11 mouse cellular contexts compared by ENCODE assay signal in the genomic region with DNA sequence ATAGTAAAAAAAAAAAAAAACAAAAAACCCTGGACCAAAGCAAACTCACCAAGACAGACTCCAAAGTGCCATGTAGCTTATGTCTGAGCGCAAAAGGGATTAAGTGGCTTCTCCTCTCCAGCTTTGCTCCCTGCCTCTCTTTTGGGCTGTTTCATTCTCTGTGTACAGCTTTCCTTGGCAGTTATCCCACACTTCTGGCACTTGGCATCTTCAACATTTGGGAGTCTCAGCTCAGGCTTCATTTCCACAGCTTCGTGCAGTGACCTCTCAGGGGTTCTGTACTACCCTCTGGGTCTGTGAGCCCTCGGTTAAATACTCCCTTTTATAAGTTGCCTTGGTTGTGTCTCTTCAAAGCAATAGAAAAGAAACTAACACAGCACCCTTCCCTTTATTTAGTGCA. TPM values are rescaled to one million over a fixed set of nuclear protein-coding genes. Genes with fewer than 3 reads are reported as not detected.
A peak's percentile ranks its signal among the peaks of the same experiment; 100 is the strongest.
DNase-seq lines count a peak whose midpoint lies in the region; ATAC-seq lines count a peak whose summit lies in the region.
"Had no signal": no experiment of that assay in that cellular context is flagged by ENCODE, and none has a peak within 500 bp of the region (broad histone marks: within the 10 kb centered on the region; RNA-seq: fewer than 3 reads in every experiment).

No protein-coding gene starts in this region.

- peaks cover 4% of the 10 kb centered on the region; the same call in 1 of the 2 replicates for H3K4me1 ChIP-seq in hindbrain, embryonic 16.5 days (ENCODE audit: control insufficient read depth, insufficient read depth, low read depth, low read length)
- H3K4me1 ChIP-seq in hindbrain, embryonic 12.5 days: no peaks in the 10 kb centered on the region
- no peaks in the 10 kb centered on the region for H3K4me1 ChIP-seq in neural tube, embryonic 15.5 days
- H3K4me1 ChIP-seq: hindbrain, embryonic 15.5 days had no signal

- H3K27me3 ChIP-seq in hindbrain, embryonic 16.5 days (replicated peaks; ENCODE audit: control insufficient read depth, insufficient read depth, low read length): no peaks in the 10 kb centered on the region
- no peaks in the 10 kb centered on the region for H3K27me3 ChIP-seq in hindbrain, embryonic 12.5 days
- no peaks in the 10 kb centered on the region for H3K27me3 ChIP-seq in neural tube, embryonic 15.5 days (replicated peaks)
- H3K27me3 ChIP-seq: hindbrain, embryonic 15.5 days; liver, embryonic 15.5 days had no signal

- H3K36me3 ChIP-seq in hindbrain, embryonic 16.5 days (ENCODE audit: control insufficient read depth, insufficient read depth, low read length): peaks cover 8% of the 10 kb centered on the region; the same call in 1 of the 2 replicates
- peaks cover 19% of the 10 kb centered on the region for H3K36me3 ChIP-seq in hindbrain, embryonic 12.5 days
- peaks cover 17% of the 10 kb centered on the region for H3K36me3 ChIP-seq in neural tube, embryonic 15.5 days

- 55% methylated on average over 3 of the region's 3 CpGs for WGBS in hindbrain, embryonic 16.5 days
- WGBS in hindbrain, embryonic 12.5 days: 88% methylated on average over 3 of the region's 3 CpGs
- 70% methylated on average over 3 of the region's 3 CpGs for WGBS in neural tube, embryonic 15.5 days

- no peak overlapping the region for H3K4me2 ChIP-seq in hindbrain, embryonic 16.5 days (ENCODE audit: low read length)
- no peak overlapping the region for H3K4me2 ChIP-seq in hindbrain, embryonic 12.5 days (replicated peaks)
- H3K4me2 ChIP-seq in neural tube, embryonic 15.5 days: no peak overlapping the region
- H3K4me2 ChIP-seq: hindbrain, embryonic 15.5 days; liver, embryonic 15.5 days had no signal

- peak; percentile 2 for DNase-seq in adrenal gland, postnatal 25 days
- DNase-seq in cerebellum, postnatal 14 days: peak; percentile 63 to 76
- DNase-seq in layer of hippocampus, adult 11-12 months (ENCODE audit: low spot score): peak; percentile 33
- DNase-seq in ovary, adult 18-20 months (ENCODE audit: low spot score): no peak
- no peak for DNase-seq in testis, postnatal 10 days (ENCODE audit: low spot score)
- DNase-seq: thymus, postnatal 14 days had no signal

- peak; percentile 67; the same call in 1 of the 2 replicates for ATAC-seq in hindbrain, embryonic 16.5 days
- no peak for ATAC-seq in hindbrain, embryonic 12.5 days (ENCODE audit: low FRiP score)
- ATAC-seq in neural tube, embryonic 15.5 days (ENCODE audit: low FRiP score): no peak

- no peak overlapping the region for H3K9ac ChIP-seq in hindbrain, embryonic 16.5 days (ENCODE audit: low read depth, low read length)
- H3K9ac ChIP-seq in hindbrain, embryonic 12.5 days: no peak overlapping the region
- H3K9ac ChIP-seq in neural tube, embryonic 15.5 days (replicated peaks): no peak overlapping the region
- H3K9ac ChIP-seq: hindbrain, embryonic 15.5 days; liver, embryonic 15.5 days had no signal

- H3K9me3 ChIP-seq in hindbrain, embryonic 16.5 days (ENCODE audit: control insufficient read depth, low read length): no peaks in the 10 kb centered on the region
- H3K9me3 ChIP-seq in hindbrain, embryonic 12.5 days (replicated peaks): no peaks in the 10 kb centered on the region
- H3K9me3 ChIP-seq in neural tube, embryonic 15.5 days (replicated peaks): no peaks in the 10 kb centered on the region
- H3K9me3 ChIP-seq: hindbrain, embryonic 15.5 days; liver, embryonic 15.5 days had no signal

- no peak overlapping the region for H3K4me3 ChIP-seq in hindbrain, embryonic 16.5 days (ENCODE audit: low read length)
- no peak overlapping the region for H3K4me3 ChIP-seq in hindbrain, embryonic 12.5 days
- no peak overlapping the region for H3K4me3 ChIP-seq in neural tube, embryonic 15.5 days (replicated peaks)
- H3K4me3 ChIP-seq: hindbrain, embryonic 15.5 days; liver, embryonic 15.5 days had no signal

- H3K27ac ChIP-seq in hindbrain, embryonic 16.5 days (ENCODE audit: low read depth, low read length): no peak overlapping the region
- H3K27ac ChIP-seq in hindbrain, embryonic 12.5 days: no peak overlapping the region
- no peak overlapping the region for H3K27ac ChIP-seq in neural tube, embryonic 15.5 days (replicated peaks)
- H3K27ac ChIP-seq: hindbrain, embryonic 15.5 days; liver, embryonic 15.5 days had no signal

RNA-seq across cellular contexts. Expression of a gene that starts 8.0 kb away (rescaled TPM):
- 65.9 and 66.3 TPM in 2 replicates for polyA plus RNA-seq in hindbrain, embryonic 16.5 days (2015; fragmentation: Nextera tagmentation; extraction: Ambion mirVana)
- polyA plus RNA-seq in hindbrain, embryonic 12.5 days (2016; fragmentation: Nextera tagmentation; extraction: Ambion mirVana): 106 and 114 TPM in 2 replicates
- 95.3 and 107 TPM in 2 replicates for total RNA-seq in adrenal gland, postnatal 25 days (2021)
- polyA plus RNA-seq in neural tube, embryonic 15.5 days (2015; fragmentation: Nextera tagmentation; extraction: Ambion mirVana): 58.7 and 71.8 TPM in 2 replicates

RNA-seq across cellular contexts. Expression of a gene that starts 50.1 kb away (rescaled TPM):
- polyA plus RNA-seq in hindbrain, embryonic 16.5 days (2015; fragmentation: Nextera tagmentation; extraction: Ambion mirVana): 25.3 and 25.5 TPM in 2 replicates
- 33.6 and 33.7 TPM in 2 replicates for polyA plus RNA-seq in hindbrain, embryonic 12.5 days (2016; fragmentation: Nextera tagmentation; extraction: Ambion mirVana)
- total RNA-seq in adrenal gland, postnatal 25 days (2021): 46.3 and 59.3 TPM in 2 replicates
- polyA plus RNA-seq in neural tube, embryonic 15.5 days (2015; fragmentation: Nextera tagmentation; extraction: Ambion mirVana): 26.1 and 32.1 TPM in 2 replicates

Comparison
In these comparisons a context has a peak if more than half of its experiments do, and no peak if none do; other contexts are left out.
1. DNase-seq: peak in adrenal gland, postnatal 25 days (single experiment), cerebellum, postnatal 14 days (2 of 2) and layer of hippocampus, adult 11-12 months (single experiment); none in ovary, adult 18-20 months (single experiment) and testis, postnatal 10 days (single experiment).